Mouse (Mus musculus): ENCODE data around the gene Irgm2. TPM values are rescaled to one million over a fixed set of nuclear protein-coding genes. Genes with fewer than 3 reads are reported as not detected.
A peak's percentile ranks its signal among the peaks of the same experiment; 100 is the strongest.
"Not testable (repeated sequence)": the region's sequence is repeated elsewhere in the genome, so short reads cannot be mapped to it uniquely, and the experiment has no call there.

Irgm2 gene
- polyA plus RNA-seq, 1 experiment from 2014 or later = 1.2 TPM

GRCm38 (mm10) chr11:58214391-58215048, 15.1 kb downstream of the Irgm2 start:
- Histone ChIP-seq H3K36me3 (no peaks in the 10 kb centered on the region), H3K4me2 (replicated peaks) (peak overlapping the region; percentile 46), H3K27me3 (peaks cover 4% of the 10 kb centered on the region; the same call in 1 of the 2 replicates), H3K9me3 (no peaks in the 10 kb centered on the region), H3K4me3 (peak overlapping the region; percentile 32), H3K27ac (no peak overlapping the region), H3K9ac (no peak overlapping the region), H3K4me1 (peaks cover 11% of the 10 kb centered on the region)
- WGBS = 41% methylated on average over 17 of the region's 17 CpGs
- ATAC-seq (ENCODE audit: insufficient number of reproducible peaks, insufficient read depth, low FRiP score, low TSS enrichment) = peak; percentile 77

- not testable (repeated sequence) for H3K9me3 ChIP-seq, H3K27me3 ChIP-seq, H3K27ac ChIP-seq, H3K36me3 ChIP-seq, H3K4me3 ChIP-seq, H3K9ac ChIP-seq
- Histone ChIP-seq H3K4me1 (peaks cover 11% of the 10 kb centered on the region), H3K4me2 (replicated peaks) (peak overlapping the region; percentile 46)
- ATAC-seq (ENCODE audit: insufficient number of reproducible peaks, insufficient read depth, low FRiP score, low TSS enrichment) = peak; percentile 61
- 19% methylated on average over 3 of the region's 3 CpGs for WGBS
These were observed 15.6 kb downstream of the Irgm2 start for GRCm38 (mm10) chr11:58215049-58215430.

- Histone ChIP-seq H3K27me3 (peaks cover 4% of the 10 kb centered on the region; the same call in 1 of the 2 replicates), H3K9me3 (no peaks in the 10 kb centered on the region), H3K36me3 (no peaks in the 10 kb centered on the region), H3K9ac (no peak overlapping the region), H3K4me1 (peaks cover 11% of the 10 kb centered on the region), H3K4me2 (replicated peaks) (no peak overlapping the region), H3K27ac (no peak overlapping the region), H3K4me3 (no peak overlapping the region)
- ATAC-seq (ENCODE audit: insufficient number of reproducible peaks, insufficient read depth, low FRiP score, low TSS enrichment) = no peak
- WGBS = 80% methylated on average over 5 of the region's 5 CpGs
These were observed 16.4 kb downstream of the Irgm2 start for GRCm38 (mm10) chr11:58215814-58216213.

GRCm38 (mm10) chr11:58216823-58217222, 17.4 kb downstream of the Irgm2 start:
- H3K9ac ChIP-seq = no peak overlapping the region
- no peaks in the 10 kb centered on the region for H3K9me3 ChIP-seq
- peaks cover 4% of the 10 kb centered on the region; the same call in 1 of the 2 replicates for H3K4me1 ChIP-seq
- 82% methylated on average over 6 of the region's 6 CpGs for WGBS
- H3K36me3 ChIP-seq = no peaks in the 10 kb centered on the region
- no peak for ATAC-seq (ENCODE audit: insufficient number of reproducible peaks, insufficient read depth, low FRiP score, low TSS enrichment)
- no peak overlapping the region for H3K4me3 ChIP-seq
- peaks cover 4% of the 10 kb centered on the region; the same call in 1 of the 2 replicates for H3K27me3 ChIP-seq
- H3K27ac ChIP-seq = no peak overlapping the region
- no peak overlapping the region for H3K4me2 ChIP-seq (replicated peaks)

- Histone ChIP-seq H3K4me2 (replicated peaks) (no peak overlapping the region), H3K36me3 (no peaks in the 10 kb centered on the region), H3K9ac (no peak overlapping the region), H3K27ac (no peak overlapping the region), H3K9me3 (no peaks in the 10 kb centered on the region), H3K4me3 (no peak overlapping the region), H3K27me3 (peaks cover 4% of the 10 kb centered on the region; the same call in 1 of the 2 replicates), H3K4me1 (no peaks in the 10 kb centered on the region)
- no peak for ATAC-seq (ENCODE audit: insufficient number of reproducible peaks, insufficient read depth, low FRiP score, low TSS enrichment)
- 34% methylated on average over 4 of the region's 4 CpGs for WGBS
These were observed 24.3 kb downstream of the Irgm2 start for GRCm38 (mm10) chr11:58223751-58224150.

- WGBS = 58% methylated on average over 7 of the region's 7 CpGs
- no peak for ATAC-seq (ENCODE audit: insufficient number of reproducible peaks, insufficient read depth, low FRiP score, low TSS enrichment)
- Histone ChIP-seq H3K4me1 (no peaks in the 10 kb centered on the region), H3K36me3 (no peaks in the 10 kb centered on the region), H3K27ac (no peak overlapping the region), H3K9ac (no peak overlapping the region), H3K4me3 (no peak overlapping the region), H3K9me3 (no peaks in the 10 kb centered on the region), H3K27me3 (no peaks in the 10 kb centered on the region), H3K4me2 (replicated peaks) (no peak overlapping the region)
These were observed 24.9 kb downstream of the Irgm2 start for GRCm38 (mm10) chr11:58224313-58224712.

GRCm38 (mm10) chr11:58224872-58225271, 25.5 kb downstream of the Irgm2 start:
- ATAC-seq (ENCODE audit: insufficient number of reproducible peaks, insufficient read depth, low FRiP score, low TSS enrichment); H3K9ac ChIP-seq; H3K4me1 ChIP-seq; H3K9me3 ChIP-seq; H3K4me2 ChIP-seq (replicated peaks); H3K4me3 ChIP-seq; H3K27me3 ChIP-seq; H3K27ac ChIP-seq; H3K36me3 ChIP-seq: not testable (repeated sequence)
- WGBS = 76% methylated on average over 2 of the region's 2 CpGs

- Histone ChIP-seq H3K4me2 (replicated peaks) (no peak overlapping the region), H3K27ac (no peak overlapping the region), H3K36me3 (no peaks in the 10 kb centered on the region), H3K27me3 (no peaks in the 10 kb centered on the region), H3K9me3 (no peaks in the 10 kb centered on the region), H3K4me3 (no peak overlapping the region), H3K9ac (no peak overlapping the region), H3K4me1 (no peaks in the 10 kb centered on the region)
- no peak; the same call in 1 of the 2 replicates for ATAC-seq (ENCODE audit: insufficient number of reproducible peaks, insufficient read depth, low FRiP score, low TSS enrichment)
- WGBS = 11% methylated on average over 5 of the region's 5 CpGs
These were observed 26.2 kb downstream of the Irgm2 start for GRCm38 (mm10) chr11:58225655-58226054.

GRCm38 (mm10) chr11:58226425-58226824, 27.0 kb downstream of the Irgm2 start:
- H3K9me3 ChIP-seq = no peaks in the 10 kb centered on the region
- no peaks in the 10 kb centered on the region for H3K27me3 ChIP-seq

GRCm38 (mm10) chr11:58228021-58228420, 28.6 kb downstream of the Irgm2 start:
- 83% methylated on average over 2 of the region's 2 CpGs for WGBS

More at GRCm38 (mm10) chr11:58226425-58226824, 27.0 kb downstream of the Irgm2 start:
- Histone ChIP-seq H3K9ac (no peak overlapping the region), H3K36me3 (no peaks in the 10 kb centered on the region), H3K4me1 (no peaks in the 10 kb centered on the region), H3K27ac (no peak overlapping the region), H3K4me2 (replicated peaks) (no peak overlapping the region), H3K4me3 (no peak overlapping the region)
- no peak for ATAC-seq (ENCODE audit: insufficient number of reproducible peaks, insufficient read depth, low FRiP score, low TSS enrichment)

GRCm38 (mm10) chr11:58230396-58230910, 31.0 kb downstream of the Irgm2 start:
- H3K36me3 ChIP-seq = no peaks in the 10 kb centered on the region
- no peak overlapping the region for H3K9ac ChIP-seq
- no peaks in the 10 kb centered on the region for H3K27me3 ChIP-seq
- H3K4me1 ChIP-seq = no peaks in the 10 kb centered on the region
- 54% methylated on average over 16 of the region's 16 CpGs for WGBS
- no peak overlapping the region for H3K4me2 ChIP-seq (replicated peaks)
- H3K9me3 ChIP-seq = no peaks in the 10 kb centered on the region
- H3K4me3 ChIP-seq = no peak overlapping the region
- H3K27ac ChIP-seq = no peak overlapping the region
- ATAC-seq (ENCODE audit: insufficient number of reproducible peaks, insufficient read depth, low FRiP score, low TSS enrichment) = no peak

More at GRCm38 (mm10) chr11:58228021-58228420, 28.6 kb downstream of the Irgm2 start:
- H3K4me2 ChIP-seq (replicated peaks); H3K4me3 ChIP-seq; H3K27ac ChIP-seq; H3K36me3 ChIP-seq; H3K9me3 ChIP-seq; H3K9ac ChIP-seq; H3K4me1 ChIP-seq; ATAC-seq (ENCODE audit: insufficient number of reproducible peaks, insufficient read depth, low FRiP score, low TSS enrichment); H3K27me3 ChIP-seq: not testable (repeated sequence)

GRCm38 (mm10) chr11:58231156-58231555, 31.7 kb downstream of the Irgm2 start:
- no peaks in the 10 kb centered on the region for H3K4me1 ChIP-seq
- H3K9me3 ChIP-seq = no peaks in the 10 kb centered on the region
- WGBS = 83% methylated on average over 8 of the region's 8 CpGs
- no peak overlapping the region for H3K27ac ChIP-seq
- H3K36me3 ChIP-seq = no peaks in the 10 kb centered on the region
- ATAC-seq (ENCODE audit: insufficient number of reproducible peaks, insufficient read depth, low FRiP score, low TSS enrichment) = no peak
- H3K4me3 ChIP-seq = no peak overlapping the region
- H3K9ac ChIP-seq = no peak overlapping the region
- no peaks in the 10 kb centered on the region for H3K27me3 ChIP-seq
- no peak overlapping the region for H3K4me2 ChIP-seq (replicated peaks)

Measured in embryonic facial prominence, embryonic 12.5 days (tissue).